Comparison of ENCODE assay signal across 8 mouse cellular contexts in the genomic region with DNA sequence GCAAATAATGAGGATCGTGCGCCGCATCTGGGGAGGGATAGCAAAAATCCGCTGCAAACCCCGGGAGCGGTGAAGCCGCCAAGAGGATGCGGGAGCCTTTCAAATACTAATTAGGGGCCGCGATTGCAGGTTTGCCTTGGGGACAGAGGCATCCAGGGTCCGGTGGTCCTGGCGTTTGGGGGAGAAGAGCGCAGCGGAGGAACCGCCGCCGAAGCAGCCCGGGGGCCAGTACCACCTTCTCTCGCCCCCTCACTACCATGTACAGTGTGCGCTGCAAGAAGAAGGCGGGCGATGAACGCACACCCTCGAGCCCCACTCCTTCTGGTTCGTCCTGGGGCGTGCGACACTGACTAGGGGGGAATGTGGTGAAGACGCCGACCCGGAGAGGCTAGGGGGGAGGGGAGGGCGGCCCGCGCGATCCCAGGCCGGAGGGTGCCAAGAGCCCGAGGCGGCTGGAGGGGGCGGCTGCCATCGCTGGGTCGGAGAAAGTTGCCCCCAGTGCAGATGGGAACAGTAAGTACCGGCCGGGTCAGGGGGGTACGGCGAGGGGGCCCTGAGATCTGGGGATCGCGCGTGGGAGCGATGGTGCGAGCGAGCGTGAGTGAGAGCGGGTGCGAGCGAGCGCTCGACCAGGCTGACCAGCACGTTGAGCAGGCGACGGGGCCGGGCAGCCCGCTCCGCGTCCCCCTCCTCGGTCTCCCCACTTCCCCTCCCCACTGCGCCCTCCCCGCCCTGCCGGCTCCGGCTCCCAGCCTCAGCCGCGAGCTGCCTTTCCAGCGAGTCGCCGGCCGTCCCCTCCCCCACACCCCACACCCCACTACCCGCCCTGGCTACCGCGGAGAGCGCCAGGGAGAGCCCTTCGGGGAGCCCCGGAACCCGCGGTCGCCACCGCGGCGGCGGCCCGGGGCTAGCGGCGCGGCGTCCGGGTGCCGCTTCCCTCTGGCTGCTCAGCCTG. TPM values are rescaled to one million over a fixed set of nuclear protein-coding genes. Genes with fewer than 3 reads are reported as not detected.
DNase-seq lines count a peak whose midpoint lies in the region; ATAC-seq and TF ChIP-seq lines count a peak whose summit lies in the region.

No protein-coding gene starts in this region.

- H3K4me2 ChIP-seq in midbrain, embryonic 14.5 days (ENCODE audit: low read length) = peak overlapping the region; percentile 63

- H3K9me3 ChIP-seq in embryonic facial prominence, embryonic 10.5 days = no peaks in the 10 kb centered on the region
- H3K9me3 ChIP-seq in midbrain, embryonic 14.5 days (ENCODE audit: control insufficient read depth, low read length) = no peaks in the 10 kb centered on the region

- intact Hi-C loops in heart, postnatal 14 days (cut with DNase I) = no loop called here

- peak overlapping the region; percentile 96 for H3K9ac ChIP-seq in midbrain, embryonic 14.5 days (replicated peaks; ENCODE audit: low read length)

- H3K4me1 ChIP-seq in embryonic facial prominence, embryonic 10.5 days = peaks cover 13% of the 10 kb centered on the region
- peaks cover 8% of the 10 kb centered on the region for H3K4me1 ChIP-seq in midbrain, embryonic 14.5 days (ENCODE audit: control insufficient read depth, insufficient read depth, low read length)

- peaks cover 57% of the 10 kb centered on the region for H3K27me3 ChIP-seq in Patski
- H3K27me3 ChIP-seq in embryonic facial prominence, embryonic 10.5 days (replicated peaks; ENCODE audit: low read depth, poor library complexity, severe bottlenecking) = peaks cover 37% of the 10 kb centered on the region
- H3K27me3 ChIP-seq in midbrain, embryonic 14.5 days (ENCODE audit: control insufficient read depth, insufficient read depth, low read length) = no peaks in the 10 kb centered on the region

- peak overlapping the region; percentile 92 for H3K27ac ChIP-seq in embryonic facial prominence, embryonic 10.5 days (replicated peaks)
- H3K27ac ChIP-seq in midbrain, embryonic 14.5 days (replicated peaks; ENCODE audit: low read depth, low read length) = peak overlapping the region; percentile 98

- peak; percentile 39 for DNase-seq in adrenal gland, postnatal 10 days
- DNase-seq in adrenal gland, postnatal 4 days (ENCODE audit: low spot score in 2 of 2) = no peak
- no peak for DNase-seq in Patski (ENCODE audit: low read depth, low spot score)
- peak; percentile 83 for DNase-seq in embryonic facial prominence, embryonic 10.5 days (ENCODE audit: low spot score)
- peak; percentile 11 to 19 for DNase-seq in heart, postnatal 14 days
- DNase-seq in left cerebral cortex, adult 18-20 months (ENCODE audit: low spot score in 2 of 2) = peak; percentile 49 to 63
- DNase-seq in midbrain, embryonic 14.5 days = peak; percentile 84
- no peak for DNase-seq in urinary bladder, postnatal 25 days (ENCODE audit: low spot score)

- H3K4me3 ChIP-seq in embryonic facial prominence, embryonic 10.5 days = peak overlapping the region; percentile 82
- H3K4me3 ChIP-seq in midbrain, embryonic 14.5 days (replicated peaks; ENCODE audit: low read depth, low read length) = peak overlapping the region; percentile 88

- in situ Hi-C loops in Patski (cut with MboI; ENCODE audit: low pct_unique_long_range_greater_than_20kb) = no loop called here

- ATAC-seq in Patski = peak; percentile 41
- ATAC-seq in midbrain, embryonic 14.5 days (ENCODE audit: low FRiP score, low TSS enrichment) = peak; percentile 84

- CTCF ChIA-PET in Patski (lab: Charles Lee) = no interaction called here

- TF ChIP-seq CTCF in Patski (IDR thresholded peaks at IDR 0.05) = no peak

- under 1% methylated on average over 94 of the region's 94 CpGs for WGBS in embryonic facial prominence, embryonic 10.5 days
- WGBS in midbrain, embryonic 14.5 days = under 1% methylated on average over 83 of the region's 94 CpGs

- POLR2A ChIA-PET in Patski (lab: Charles Lee) = no interaction called here

- peaks cover 9% of the 10 kb centered on the region; the same call in 1 of the 2 replicates for H3K36me3 ChIP-seq in embryonic facial prominence, embryonic 10.5 days (replicated peaks)
- peaks cover 4% of the 10 kb centered on the region; the same call in 1 of the 2 replicates for H3K36me3 ChIP-seq in midbrain, embryonic 14.5 days (ENCODE audit: control insufficient read depth, insufficient read depth, low read length)

RNA-seq across cellular contexts. Expression of gene Slitrk5, which starts 0.6 kb away (rescaled TPM):
- under 1 TPM; 0.45 to 0.58 TPM for total RNA-seq in adrenal gland, postnatal 10 days (2021)
- 1 to 10 TPM in 1 of 2 experiments, under 1 TPM in 1; 0.56 to 1.2 TPM for total RNA-seq in adrenal gland, postnatal 4 days (2021)
- not detected for polyA plus RNA-seq in Patski (2021)
- 7.2 and 7.9 TPM in 2 replicates for polyA plus RNA-seq in embryonic facial prominence, embryonic 10.5 days (2016; fragmentation: Nextera tagmentation; extraction: Ambion mirVana)
- total RNA-seq in heart, postnatal 14 days (2021) = under 1 TPM in 1 of 2 experiments, not detected in 1; 0.07 TPM
- total RNA-seq in left cerebral cortex, adult 18-20 months (2021) = 10 to 100 TPM; 70.2 to 71.7 TPM
- 28.7 and 31.0 TPM in 2 replicates for polyA plus RNA-seq in midbrain, embryonic 14.5 days (2014; fragmentation: Nextera tagmentation; extraction: Ambion mirVana)

Comparison
In these comparisons a context has a peak if more than half of its experiments do, and no peak if none do; other contexts are left out.
1. DNase-seq: peak in adrenal gland, postnatal 10 days (single experiment), embryonic facial prominence, embryonic 10.5 days (single experiment), heart, postnatal 14 days (2 of 2), left cerebral cortex, adult 18-20 months (2 of 2) and midbrain, embryonic 14.5 days (single experiment); none in adrenal gland, postnatal 4 days (0 of 2), Patski (single experiment) and urinary bladder, postnatal 25 days (single experiment).
2. RNA of gene Slitrk5, which starts 0.6 kb away (total RNA-seq): 70.2 to 71.7 TPM in left cerebral cortex, adult 18-20 months; 0.56 to 1.2 TPM in adrenal gland, postnatal 4 days, 0.45 to 0.58 TPM in adrenal gland, postnatal 10 days and 0.07 TPM in heart, postnatal 14 days; every median in the first group is over 10 times any median in the second.